Comparison of ENCODE assay signal across 14 mouse cellular contexts in the genomic region with DNA sequence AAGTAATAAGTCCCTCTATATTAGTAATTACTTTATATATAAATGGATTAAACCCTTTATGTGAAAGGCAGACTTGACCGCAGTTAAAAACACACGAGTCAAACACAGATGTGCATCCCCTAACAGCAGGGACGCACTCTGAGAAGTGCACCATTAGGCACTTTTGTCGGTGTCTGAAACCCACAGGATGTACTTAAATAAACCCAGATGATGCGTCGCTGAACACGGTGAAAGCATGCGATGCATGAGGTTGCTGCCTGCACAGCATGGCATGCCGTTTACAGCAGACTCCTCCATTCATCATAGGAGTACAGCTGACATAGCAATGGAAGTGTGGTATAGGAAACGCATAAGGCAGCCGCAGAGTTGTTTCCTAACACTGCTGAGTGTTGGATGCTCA.
"Had no signal": no experiment of that assay in that cellular context is flagged by ENCODE, and none has a peak within 500 bp of the region (broad histone marks: within the 10 kb centered on the region; RNA-seq: fewer than 3 reads in every experiment).

No protein-coding gene starts in this region.

- H3K36me3 ChIP-seq: limb, embryonic 15.5 days; liver, embryonic 12.5 days; neural tube, embryonic 13.5 days had no signal

- ATAC-seq: liver, embryonic 12.5 days had no signal

- H3K9ac ChIP-seq: limb, embryonic 15.5 days; liver, embryonic 12.5 days; lung, embryonic 14.5 days; neural tube, embryonic 13.5 days had no signal

- H3K27ac ChIP-seq: limb, embryonic 15.5 days; liver, embryonic 12.5 days; neural tube, embryonic 13.5 days had no signal

- H3K4me3 ChIP-seq: limb, embryonic 15.5 days; liver, embryonic 12.5 days; neural tube, embryonic 13.5 days had no signal

- H3K27me3 ChIP-seq: neural tube, embryonic 13.5 days had no signal

- DNase-seq: kidney, adult 11 months; kidney, adult 9 months; kidney, postnatal 10 days; kidney, postnatal 4 days; left cerebral cortex, postnatal 4 days; lung, embryonic 14.5 days; lung, postnatal 10 days; lung, postnatal 4 days; midbrain, embryonic 14.5 days; right cerebral cortex, postnatal 14 days; thymus, postnatal 36 days had no signal

- H3K9me3 ChIP-seq: limb, embryonic 15.5 days; liver, embryonic 12.5 days; neural tube, embryonic 13.5 days had no signal

- H3K4me1 ChIP-seq: limb, embryonic 15.5 days; liver, embryonic 12.5 days; neural tube, embryonic 13.5 days had no signal
